Mouse (Mus musculus) spleen, adult 10 weeks (tissue): ENCODE data around the gene Olfr957. TPM values are rescaled to one million over a fixed set of nuclear protein-coding genes. Genes with fewer than 3 reads are reported as not detected.

Experiments
- polyA plus RNA-seq: library from polyadenylated mRNA; stranded (reverse); fragments of 350-450 nt; fragmentation: Illumina TruSeq; extraction: RNeasy Lipid Tissue Mini Kit (QIAGEN cat#74804); gene quantifications from one replicate; pipeline ENCODE4 v1.2.3, GENCODE M21; 2015; ENCODE audit warnings: low replicate concordance; ENCODE audit not compliant: insufficient read depth

Gene Olfr957
- not detected for polyA plus RNA-seq

DNA sequence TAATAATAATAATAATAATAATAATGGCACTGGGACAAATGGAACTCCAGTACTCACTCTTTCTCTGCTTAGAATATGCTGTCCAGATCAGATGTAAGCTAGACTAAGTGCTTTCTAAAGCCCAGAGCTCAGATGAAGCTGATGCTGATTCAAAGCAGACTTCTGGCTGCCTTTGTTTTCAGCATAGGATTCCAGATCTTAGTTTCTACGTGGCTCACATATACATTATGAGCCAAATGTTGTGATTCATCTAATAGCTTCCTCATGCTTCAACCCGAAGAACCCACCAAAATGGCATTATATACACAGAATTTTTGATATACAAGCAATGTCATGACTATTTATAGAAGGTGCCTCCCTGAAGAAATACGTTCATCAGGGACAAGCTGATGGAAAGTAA is at the start of gene Olfr957:
TSS of gene Olfr957 (minus strand) at position 279 of the 400 bp plus-strand sequence.

DNA sequence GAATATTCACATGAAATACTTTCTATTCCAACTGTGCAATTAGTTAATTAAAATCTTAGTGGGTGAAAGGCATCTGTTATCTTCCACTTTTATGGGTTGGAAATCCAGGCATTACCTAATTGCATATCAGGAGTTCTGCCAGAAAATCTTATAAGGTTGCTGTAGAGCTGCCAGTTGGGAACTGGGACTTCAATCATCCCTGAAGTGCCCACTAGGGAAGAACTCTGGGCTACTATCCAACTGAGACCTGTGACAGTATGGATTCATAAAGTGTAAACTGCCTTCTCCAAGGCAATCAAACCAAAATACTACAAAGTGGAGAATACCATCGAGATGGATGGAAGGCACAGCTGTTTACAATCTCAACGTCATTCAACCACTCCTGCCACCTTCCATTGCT is 38.3 kb upstream of the Olfr957 start, which contains the start of gene Olfr958:
TSS of gene Olfr958 (minus strand) at position 109 of the 400 bp plus-strand sequence.

DNA sequence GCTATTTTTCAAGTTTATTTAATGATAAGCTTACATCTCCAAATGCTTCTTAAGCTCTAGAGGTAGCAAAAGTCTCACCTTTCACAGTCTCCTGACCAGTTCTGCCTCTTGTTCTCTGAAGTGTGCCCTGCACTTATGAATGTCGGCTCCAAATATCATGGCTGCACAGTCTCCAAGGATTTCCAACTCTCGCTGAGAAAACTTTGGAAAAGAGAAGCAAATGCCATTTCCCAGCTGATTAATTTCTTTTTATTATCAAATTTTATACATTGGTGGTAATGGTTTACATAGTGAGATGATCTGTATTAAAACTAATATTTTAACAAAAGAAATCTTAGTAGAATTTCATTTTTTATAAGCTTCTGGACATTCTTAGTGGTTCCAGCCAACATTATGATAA is 21.7 kb downstream of the Olfr957 start, which contains the start of gene Olfr44:
TSS of gene Olfr44 (minus strand) at position 101 of the 400 bp plus-strand sequence.

DNA sequence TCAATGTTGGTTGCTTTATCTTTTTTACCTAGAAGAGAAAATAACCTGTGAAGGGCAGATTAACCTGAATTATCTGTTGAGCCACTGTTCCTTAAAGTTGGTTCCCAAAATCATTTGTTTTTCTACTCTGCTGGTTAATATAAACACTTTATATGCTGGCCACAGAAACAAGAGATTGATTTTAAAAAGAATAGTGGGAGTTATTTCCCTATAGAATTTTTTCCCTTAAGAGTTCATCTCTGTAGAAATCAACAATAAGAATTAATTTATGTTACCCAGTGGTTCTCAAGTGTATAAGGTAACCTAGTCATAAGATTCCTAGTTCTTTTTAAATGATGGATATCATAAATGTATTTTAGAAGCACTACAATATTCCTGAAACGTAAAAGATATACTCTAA is 43.8 kb downstream of the Olfr957 start, which contains the start of gene Olfr955:
TSS of gene Olfr955 (minus strand) at position 101 of the 400 bp plus-strand sequence.

Other genes starting within 250 kb of the Olfr957 start
- not detected for gene Olfr945, start 239.0 kb downstream of the Olfr957 start, polyA plus RNA-seq
- gene Olfr948, start 189.8 kb downstream of the Olfr957 start, polyA plus RNA-seq = not detected
- gene Olfr951, start 128.4 kb downstream of the Olfr957 start, polyA plus RNA-seq = not detected
- not detected for gene Olfr952, start 88.7 kb downstream of the Olfr957 start, polyA plus RNA-seq
- not detected for gene Olfr954, start 59.1 kb downstream of the Olfr957 start, polyA plus RNA-seq
- not detected for gene Olfr955, start 43.9 kb downstream of the Olfr957 start, polyA plus RNA-seq
- not detected for gene Olfr44, start 21.8 kb downstream of the Olfr957 start, polyA plus RNA-seq
- gene Olfr958, start 38.2 kb upstream of the Olfr957 start, polyA plus RNA-seq = not detected
- not detected for gene Olfr959, start 59.8 kb upstream of the Olfr957 start, polyA plus RNA-seq
- 0.11 TPM for gene AW551984, start 88.6 kb upstream of the Olfr957 start, polyA plus RNA-seq
- gene Olfr148, start 94.8 kb upstream of the Olfr957 start, polyA plus RNA-seq = not detected
- gene Olfr960, start 105.6 kb upstream of the Olfr957 start, polyA plus RNA-seq = not detected
- not detected for gene Olfr961, start 129.3 kb upstream of the Olfr957 start, polyA plus RNA-seq
- gene Olfr963, start 151.4 kb upstream of the Olfr957 start, polyA plus RNA-seq = not detected
- not detected for gene Olfr149, start 191.3 kb upstream of the Olfr957 start, polyA plus RNA-seq
- not detected for gene Olfr965, start 195.5 kb upstream of the Olfr957 start, polyA plus RNA-seq
- not detected for gene Olfr150, start 215.2 kb upstream of the Olfr957 start, polyA plus RNA-seq
- not detected for gene Olfr967, start 230.4 kb upstream of the Olfr957 start, polyA plus RNA-seq